ENCODE assay signal across 10 mouse cellular contexts in the genomic region with DNA sequence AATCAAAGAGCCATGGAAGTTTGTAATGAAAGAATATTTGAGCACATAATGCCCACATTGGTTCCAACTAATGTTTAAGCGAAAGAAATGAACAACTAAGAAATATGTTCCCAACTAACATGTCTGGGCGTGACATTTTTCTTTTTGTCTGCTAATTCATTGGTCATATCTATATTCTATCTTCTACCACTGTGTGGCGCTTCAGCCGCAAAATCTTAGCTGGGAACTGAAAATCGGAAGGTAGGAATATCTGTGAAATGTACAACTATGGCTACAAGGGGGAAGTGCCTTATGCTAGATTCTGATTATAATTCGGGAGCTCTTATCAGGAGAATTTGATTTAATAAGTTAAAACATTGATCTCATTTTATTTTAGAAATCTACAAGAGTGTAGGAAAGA.
DNase-seq lines count a peak whose midpoint lies in the region; ATAC-seq lines count a peak whose summit lies in the region.
"Had no signal": no experiment of that assay in that cellular context is flagged by ENCODE, and none has a peak within 500 bp of the region (broad histone marks: within the 10 kb centered on the region; RNA-seq: fewer than 3 reads in every experiment).

No protein-coding gene starts in this region.

- H3K27me3 ChIP-seq in forebrain, embryonic 13.5 days, result no peaks in the 10 kb centered on the region
- H3K27me3 ChIP-seq: stomach, embryonic 15.5 days had no signal

- peak; percentile 70 for ATAC-seq in granulocyte monocyte progenitor cell, adult 5-6 weeks (replicated peaks; ENCODE audit: poor library complexity, severe bottlenecking)
- no peak for ATAC-seq in forebrain, embryonic 13.5 days

- H3K9me3 ChIP-seq in forebrain, embryonic 13.5 days (replicated peaks), result no peaks in the 10 kb centered on the region
- H3K9me3 ChIP-seq: stomach, embryonic 15.5 days had no signal

- no peaks in the 10 kb centered on the region for H3K36me3 ChIP-seq in forebrain, embryonic 13.5 days (ENCODE audit: poor library complexity, severe bottlenecking)
- H3K36me3 ChIP-seq: stomach, embryonic 15.5 days had no signal

- no peaks in the 10 kb centered on the region for H3K4me1 ChIP-seq in forebrain, embryonic 13.5 days
- H3K4me1 ChIP-seq: stomach, embryonic 15.5 days had no signal

- no peak overlapping the region for H3K27ac ChIP-seq in forebrain, embryonic 13.5 days
- H3K27ac ChIP-seq: stomach, embryonic 15.5 days had no signal

- H3K4me3 ChIP-seq in forebrain, embryonic 13.5 days, result no peak overlapping the region
- H3K4me3 ChIP-seq: stomach, embryonic 15.5 days had no signal

- WGBS in forebrain, embryonic 13.5 days, result 46% methylated on average over 6 of the region's 6 CpGs

- no peak overlapping the region for H3K9ac ChIP-seq in forebrain, embryonic 13.5 days
- H3K9ac ChIP-seq: stomach, embryonic 15.5 days had no signal

- DNase-seq in adrenal gland, postnatal 25 days, result peak; percentile 2
- no peak for DNase-seq in adrenal gland, postnatal 4 days (ENCODE audit: low spot score in 2 of 2)
- peak; percentile 4 for DNase-seq in kidney, postnatal 14 days
- DNase-seq in kidney, adult 18-20 months, result no peak
- peak; percentile 43 for DNase-seq in A20 (ENCODE audit: low read depth, low spot score)
- DNase-seq in urinary bladder, postnatal 36 days (ENCODE audit: low spot score in 2 of 2), result no peak

- H3K4me2 ChIP-seq in forebrain, embryonic 13.5 days, result no peak overlapping the region
- H3K4me2 ChIP-seq: liver, embryonic 11.5 days; stomach, embryonic 15.5 days had no signal

Comparison
In these comparisons a context has a peak if more than half of its experiments do, and no peak if none do; other contexts are left out.
1. DNase-seq: peak in adrenal gland, postnatal 25 days (single experiment), kidney, postnatal 14 days (single experiment) and A20 (single experiment); none in adrenal gland, postnatal 4 days (0 of 2), kidney, adult 18-20 months (single experiment) and urinary bladder, postnatal 36 days (0 of 2).